Mouse (Mus musculus): ENCODE measurements at regions not wholly inside any gene's neighbourhood (a gene's known extent, or its start where the extent isn't known, plus 50 kb on each side); places are given as distances from the start of the nearest gene placed in this dataset.

DNA sequence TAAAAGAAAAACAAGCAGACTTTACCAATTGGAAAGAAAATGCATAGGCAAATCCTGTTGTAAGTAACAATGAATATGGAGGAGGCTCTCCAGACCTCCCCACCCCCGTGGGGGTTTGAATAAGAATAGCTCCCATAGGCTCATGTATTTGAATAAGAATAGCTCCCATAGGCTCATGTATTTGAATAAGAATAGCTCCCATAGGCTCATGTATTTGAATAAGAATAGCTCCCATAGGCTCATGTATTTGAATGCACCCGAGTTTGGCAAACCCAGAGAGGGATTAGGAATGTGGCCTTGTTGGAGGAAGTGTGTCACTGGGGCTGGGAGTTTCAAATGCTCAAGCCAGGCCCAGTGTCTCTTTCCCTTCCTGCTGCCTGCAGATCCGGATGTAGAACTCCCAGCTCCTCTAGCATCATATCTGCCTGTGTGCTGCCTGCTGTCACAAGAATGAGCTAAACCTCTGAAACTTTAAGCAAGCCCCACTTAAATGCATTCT, 158.7 kb downstream of the CK137956 start:
- no peaks in the 10 kb centered on the region for H3K4me1 ChIP-seq (ENCODE audit: control insufficient read depth, insufficient read depth, low read length)
- no peak for TF ChIP-seq CTCF (conservative IDR thresholded peaks at IDR 0.05; ENCODE audit: insufficient read depth, insufficient read length, low read depth, low read length)
- no peak for TF ChIP-seq POLR2A (IDR thresholded peaks at IDR 0.05; ENCODE audit: low read depth, low read length)
- H3K36me3 ChIP-seq (ENCODE audit: control insufficient read depth, insufficient read depth, low read length), result no peaks in the 10 kb centered on the region
- no peaks in the 10 kb centered on the region for H3K27me3 ChIP-seq (replicated peaks; ENCODE audit: control insufficient read depth, insufficient read depth, low read length)
- WGBS, result 81% methylated on average over 3 of the region's 3 CpGs
- H3K4me3 ChIP-seq (ENCODE audit: insufficient read depth, low read depth, low read length), result no peak overlapping the region
- no peak for DNase-seq
- no peak overlapping the region for H3K27ac ChIP-seq (ENCODE audit: insufficient read depth, low read depth, low read length)

DNA sequence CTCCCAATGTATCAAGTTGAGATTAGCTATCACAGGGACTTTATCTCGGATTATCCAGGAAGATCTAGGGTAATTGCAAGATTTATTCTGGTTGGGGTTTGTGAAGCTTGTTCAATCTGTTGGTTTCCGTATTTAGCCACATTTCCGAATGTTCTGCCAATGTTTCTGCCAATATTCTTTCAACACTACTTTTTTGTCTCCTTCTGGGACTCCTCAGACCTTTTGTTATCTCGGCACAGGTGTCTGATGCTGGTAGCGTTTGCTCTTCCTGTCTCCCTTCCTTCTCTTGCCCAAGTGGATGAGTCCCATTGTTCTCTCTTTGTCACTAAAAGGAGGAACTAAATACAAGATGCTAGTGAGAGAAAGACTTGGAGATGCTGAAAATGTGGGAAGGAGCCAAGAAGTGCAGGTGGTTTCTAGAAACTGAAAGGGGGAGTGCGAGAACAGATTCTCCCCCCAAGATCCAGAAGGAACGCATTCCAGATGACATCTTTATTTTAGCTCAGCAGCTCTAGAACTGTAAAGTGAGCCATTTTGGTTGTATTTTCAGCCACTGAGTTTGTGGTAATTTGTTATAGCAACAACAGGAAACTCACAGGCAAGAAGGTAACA, 159.7 kb downstream of the CK137956 start:
- WGBS, result 92% methylated on average over 7 of the region's 7 CpGs
- no peak overlapping the region for H3K27ac ChIP-seq (ENCODE audit: insufficient read depth, low read depth, low read length)
- H3K4me1 ChIP-seq (ENCODE audit: control insufficient read depth, insufficient read depth, low read length), result no peaks in the 10 kb centered on the region
- no peaks in the 10 kb centered on the region for H3K27me3 ChIP-seq (replicated peaks; ENCODE audit: control insufficient read depth, insufficient read depth, low read length)
- TF ChIP-seq POLR2A (IDR thresholded peaks at IDR 0.05; ENCODE audit: low read depth, low read length) (no peak), CTCF (conservative IDR thresholded peaks at IDR 0.05; ENCODE audit: insufficient read depth, insufficient read length, low read depth, low read length) (no peak)
- no peak for DNase-seq
- no peaks in the 10 kb centered on the region for H3K36me3 ChIP-seq (ENCODE audit: control insufficient read depth, insufficient read depth, low read length)
- no peak overlapping the region for H3K4me3 ChIP-seq (ENCODE audit: insufficient read depth, low read depth, low read length)

DNA sequence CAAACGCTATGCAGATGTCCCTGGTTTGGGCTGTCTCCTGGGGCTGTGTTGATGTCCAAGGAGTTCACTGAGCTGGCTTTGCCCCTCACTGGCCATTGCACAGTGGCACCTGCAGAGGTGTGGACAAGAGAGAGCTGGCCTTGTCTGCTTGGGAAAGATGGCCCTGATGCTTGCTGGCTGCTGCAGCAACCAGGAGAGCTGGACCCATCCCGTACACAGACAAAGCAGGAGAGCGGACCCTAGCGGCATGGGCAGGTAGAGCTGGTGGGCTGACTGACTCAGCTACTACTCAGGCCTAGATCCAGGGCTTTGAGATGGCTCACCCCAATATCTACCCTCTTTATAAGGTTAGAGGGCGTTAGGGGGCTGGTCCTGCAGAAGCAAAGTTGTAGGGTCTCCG, 161.7 kb downstream of the CK137956 start:
- Histone ChIP-seq H3K36me3 (ENCODE audit: control insufficient read depth, insufficient read depth, low read length) (no peaks in the 10 kb centered on the region), H3K27me3 (replicated peaks; ENCODE audit: control insufficient read depth, insufficient read depth, low read length) (no peaks in the 10 kb centered on the region), H3K4me3 (ENCODE audit: insufficient read depth, low read depth, low read length) (no peak overlapping the region), H3K27ac (ENCODE audit: insufficient read depth, low read depth, low read length) (no peak overlapping the region), H3K4me1 (ENCODE audit: control insufficient read depth, insufficient read depth, low read length) (no peaks in the 10 kb centered on the region)
- no peak for DNase-seq
- TF ChIP-seq CTCF (conservative IDR thresholded peaks at IDR 0.05; ENCODE audit: insufficient read depth, insufficient read length, low read depth, low read length), result no peak
- WGBS, result 71% methylated on average over 6 of the region's 6 CpGs

DNA sequence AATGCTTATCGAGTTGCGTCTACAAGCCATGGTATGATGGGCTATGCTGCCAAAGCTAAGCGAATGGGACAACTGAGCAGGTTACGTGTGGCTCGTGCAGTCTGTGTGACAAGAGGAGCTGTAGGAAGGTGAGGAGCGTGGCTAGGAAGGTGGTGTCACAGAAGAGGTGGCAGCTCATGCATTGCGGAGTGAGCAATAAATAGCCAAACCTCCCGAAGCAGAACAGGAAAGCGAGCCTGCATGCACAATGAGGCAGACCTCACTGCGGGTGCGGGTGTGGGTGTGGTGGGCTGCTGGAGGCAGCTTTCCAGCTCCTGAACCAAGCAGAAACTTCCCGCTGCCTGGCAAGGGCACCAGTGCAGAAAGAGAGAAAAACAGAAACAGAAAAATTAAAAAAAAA, 181.5 kb downstream of the CK137956 start:
- Histone ChIP-seq H3K27ac (ENCODE audit: insufficient read depth, low read depth, low read length) (no peak overlapping the region), H3K27me3 (replicated peaks; ENCODE audit: control insufficient read depth, insufficient read depth, low read length) (no peaks in the 10 kb centered on the region), H3K4me1 (ENCODE audit: control insufficient read depth, insufficient read depth, low read length) (no peaks in the 10 kb centered on the region), H3K4me3 (ENCODE audit: insufficient read depth, low read depth, low read length) (no peak overlapping the region), H3K36me3 (ENCODE audit: control insufficient read depth, insufficient read depth, low read length) (no peaks in the 10 kb centered on the region)
- DNase-seq, result no peak
- no peak for TF ChIP-seq POLR2A (IDR thresholded peaks at IDR 0.05; ENCODE audit: low read depth, low read length)
- no peak for TF ChIP-seq CTCF (conservative IDR thresholded peaks at IDR 0.05; ENCODE audit: insufficient read depth, insufficient read length, low read depth, low read length)
- WGBS, result 37% methylated on average over 12 of the region's 12 CpGs

DNA sequence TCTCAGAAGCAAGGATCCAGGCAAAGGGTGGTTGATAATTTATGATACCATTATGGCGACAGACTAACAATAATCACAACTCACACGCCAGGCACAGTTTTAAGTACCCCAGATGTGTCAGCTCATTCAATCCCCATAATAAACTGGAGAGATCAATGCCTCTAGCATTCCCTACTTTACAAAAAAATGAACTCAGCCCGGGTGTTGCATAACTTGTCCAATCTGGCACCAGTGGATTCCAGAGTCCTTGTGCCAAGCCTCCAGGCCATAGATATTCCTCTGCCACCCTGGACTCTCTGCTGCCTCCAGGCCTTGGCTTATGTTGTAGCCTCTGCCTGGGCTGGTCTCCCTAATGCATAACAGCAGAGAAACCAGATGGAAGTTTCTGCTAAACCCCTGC, 185.0 kb downstream of the CK137956 start:
- 68% methylated on average over 3 of the region's 3 CpGs for WGBS
- H3K4me1 ChIP-seq (ENCODE audit: control insufficient read depth, insufficient read depth, low read length), result no peaks in the 10 kb centered on the region
- no peak for DNase-seq

DNA sequence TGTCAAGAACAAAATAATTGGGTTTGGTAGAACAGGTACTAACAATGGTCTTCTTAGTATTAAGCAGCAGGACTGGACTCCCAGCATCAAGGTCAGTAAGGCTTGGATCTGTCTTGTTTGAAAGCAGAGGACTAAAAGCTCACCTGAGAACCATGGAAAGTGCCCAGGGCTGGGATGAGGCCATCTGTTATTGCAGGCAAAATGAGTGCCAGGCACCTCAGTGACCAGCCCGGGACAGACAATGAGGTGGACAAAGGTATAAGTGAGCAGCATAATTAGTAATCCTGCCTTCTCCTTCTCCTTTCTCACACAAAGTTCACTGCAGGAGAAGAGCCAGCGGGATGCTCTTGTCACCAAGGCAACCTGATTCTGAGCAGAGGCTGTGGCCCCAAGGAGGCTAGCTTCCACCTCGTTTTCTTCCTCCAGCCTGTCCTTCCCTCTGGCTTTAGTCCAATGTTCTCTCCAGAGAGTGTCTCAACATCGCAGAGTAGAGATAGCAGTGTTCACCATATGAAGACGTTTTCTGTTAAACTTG, 198.7 kb downstream of the CK137956 start:
- TF ChIP-seq CTCF (conservative IDR thresholded peaks at IDR 0.05; ENCODE audit: insufficient read depth, insufficient read length, low read depth, low read length), result no peak
- TF ChIP-seq POLR2A (IDR thresholded peaks at IDR 0.05; ENCODE audit: low read depth, low read length), result no peak
- no peak overlapping the region for H3K4me3 ChIP-seq (ENCODE audit: insufficient read depth, low read depth, low read length)
- WGBS, result 60% methylated on average over 5 of the region's 5 CpGs
- DNase-seq, result no peak
- no peak overlapping the region for H3K27ac ChIP-seq (ENCODE audit: insufficient read depth, low read depth, low read length)
- H3K27me3 ChIP-seq (replicated peaks; ENCODE audit: control insufficient read depth, insufficient read depth, low read length), result no peaks in the 10 kb centered on the region
- H3K4me1 ChIP-seq (ENCODE audit: control insufficient read depth, insufficient read depth, low read length), result no peaks in the 10 kb centered on the region
- H3K36me3 ChIP-seq (ENCODE audit: control insufficient read depth, insufficient read depth, low read length), result no peaks in the 10 kb centered on the region

More for the DNA sequence above, 185.0 kb downstream of the CK137956 start:
- Histone ChIP-seq H3K27ac (ENCODE audit: insufficient read depth, low read depth, low read length) (no peak overlapping the region), H3K4me3 (ENCODE audit: insufficient read depth, low read depth, low read length) (no peak overlapping the region), H3K36me3 (ENCODE audit: control insufficient read depth, insufficient read depth, low read length) (no peaks in the 10 kb centered on the region), H3K27me3 (replicated peaks; ENCODE audit: control insufficient read depth, insufficient read depth, low read length) (no peaks in the 10 kb centered on the region)
- TF ChIP-seq CTCF (conservative IDR thresholded peaks at IDR 0.05; ENCODE audit: insufficient read depth, insufficient read length, low read depth, low read length) (no peak), POLR2A (IDR thresholded peaks at IDR 0.05; ENCODE audit: low read depth, low read length) (no peak)

DNA sequence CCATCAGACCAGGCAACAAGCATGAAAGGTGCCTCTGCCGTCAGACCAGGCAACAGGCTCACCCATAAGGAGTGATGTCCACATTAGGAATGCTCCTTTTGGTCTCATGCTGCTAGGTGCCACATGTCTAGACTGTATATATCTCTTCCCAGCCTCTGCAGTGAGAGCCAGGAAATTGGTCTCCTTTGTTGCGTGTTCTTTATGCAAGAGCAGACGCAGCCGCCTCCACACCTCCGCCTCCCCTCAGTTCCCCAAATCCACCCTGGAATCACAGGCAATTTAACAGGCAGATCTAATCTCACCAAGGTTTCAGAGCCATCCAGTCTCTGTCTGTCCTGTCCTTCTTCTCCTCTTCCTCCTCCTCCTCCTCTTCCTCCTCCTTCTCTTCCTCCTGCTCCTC, 207.0 kb downstream of the CK137956 start:
- H3K4me1 ChIP-seq (ENCODE audit: control insufficient read depth, insufficient read depth, low read length), result no peaks in the 10 kb centered on the region
- H3K4me3 ChIP-seq (ENCODE audit: insufficient read depth, low read depth, low read length), result no peak overlapping the region
- WGBS, result 64% methylated on average over 5 of the region's 5 CpGs
- no peak for DNase-seq
- no peak overlapping the region for H3K27ac ChIP-seq (ENCODE audit: insufficient read depth, low read depth, low read length)
- TF ChIP-seq CTCF (conservative IDR thresholded peaks at IDR 0.05; ENCODE audit: insufficient read depth, insufficient read length, low read depth, low read length) (no peak), POLR2A (IDR thresholded peaks at IDR 0.05; ENCODE audit: low read depth, low read length) (no peak)
- H3K27me3 ChIP-seq (replicated peaks; ENCODE audit: control insufficient read depth, insufficient read depth, low read length), result no peaks in the 10 kb centered on the region
- no peaks in the 10 kb centered on the region for H3K36me3 ChIP-seq (ENCODE audit: control insufficient read depth, insufficient read depth, low read length)

All from kidney, adult 2 months (tissue).